Mouse (Mus musculus): ENCODE data around the gene Zscan4f. TPM values are rescaled to one million over a fixed set of nuclear protein-coding genes. Genes with fewer than 3 reads are reported as not detected.

The Zscan4f gene
- polyA plus RNA-seq (2015; fragmentation: Nextera tagmentation; extraction: Ambion mirVana): not detected in 2 replicates

GRCm38 (mm10) chr7:11397615-11398014, at the start of gene Zscan4f:
Gene Zscan4f (plus strand): TSS chr7:11397915.

Small RNA genes within 50 kb of the gene (microRNA-seq; reads per million reads assigned to microRNA genes)
- not detected for gene Gm23087

Other genes starting within 250 kb of the Zscan4f start
- gene Zscan4d, start 231.8 kb upstream of the Zscan4f start, polyA plus RNA-seq (2015; fragmentation: Nextera tagmentation; extraction: Ambion mirVana): not detected in 2 replicates
- gene Zscan4e, start 87.2 kb upstream of the Zscan4f start, polyA plus RNA-seq (2015; fragmentation: Nextera tagmentation; extraction: Ambion mirVana): not detected in 2 replicates
- not detected in 2 replicates for gene Zscan4-ps2, start 116.4 kb downstream of the Zscan4f start, polyA plus RNA-seq (2015; fragmentation: Nextera tagmentation; extraction: Ambion mirVana)
- not detected in 2 replicates for gene Zscan4-ps3, start 211.4 kb downstream of the Zscan4f start, polyA plus RNA-seq (2015; fragmentation: Nextera tagmentation; extraction: Ambion mirVana)